Mouse (Mus musculus): ENCODE results near the gene Resp18. TPM values are rescaled to one million over a fixed set of nuclear protein-coding genes. Genes with fewer than 3 reads are reported as not detected.
A peak's percentile ranks its signal among the peaks of the same experiment; 100 is the strongest.
"Not testable (repeated sequence)": the region's sequence is repeated elsewhere in the genome, so short reads cannot be mapped to it uniquely, and the experiment has no call there.

Resp18 gene
- total RNA-seq, 2 experiments from 2014 or later, result 104 to 114 TPM

DNA sequence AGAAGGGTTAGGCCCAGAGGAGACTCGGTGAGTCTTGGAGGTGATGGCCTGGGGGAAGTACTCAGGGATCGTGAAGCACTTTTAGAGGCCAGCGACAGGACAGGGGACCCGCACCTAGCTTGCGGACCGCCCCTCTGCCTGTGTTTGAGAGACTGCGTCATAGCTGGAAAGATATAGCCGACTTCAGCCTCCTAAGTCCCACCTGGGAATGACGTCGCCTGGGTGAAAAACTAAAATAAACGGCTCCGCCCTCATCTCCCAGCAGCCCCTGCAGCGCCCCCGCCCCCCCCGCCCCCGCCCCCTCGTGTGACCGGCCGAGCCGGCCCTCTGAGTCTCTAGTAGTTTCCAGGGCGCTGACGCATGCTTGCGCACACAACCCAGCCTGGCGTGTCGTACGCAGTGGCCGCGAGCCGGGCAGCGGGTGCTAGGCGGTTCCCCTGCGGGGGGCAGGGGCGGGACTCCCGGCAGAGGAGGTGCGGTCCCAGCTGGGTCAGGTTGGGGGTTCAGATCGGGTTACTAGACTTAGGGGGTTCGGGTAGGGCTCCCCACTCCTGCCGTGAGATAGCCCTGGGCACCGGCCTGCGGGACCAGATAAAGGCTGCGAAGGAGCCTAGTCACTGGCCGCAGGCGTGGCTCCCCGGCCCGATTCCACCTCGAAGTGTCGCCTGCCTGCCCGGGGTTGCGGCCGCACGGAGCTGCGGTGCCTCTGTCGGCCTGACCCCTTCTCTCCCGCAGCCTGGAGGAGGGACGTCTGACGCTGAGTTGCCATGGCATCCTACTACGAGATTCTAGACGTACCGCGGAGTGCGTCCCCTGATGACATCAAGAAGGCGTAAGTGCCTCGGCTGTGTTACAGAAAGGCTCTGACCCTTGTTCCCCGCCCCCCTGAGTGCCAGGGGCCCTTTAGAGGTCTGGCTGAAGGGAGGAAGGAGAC lies 41.8 kb downstream of the Resp18 start, which contains the start of gene Dnajb2:
TSS of gene Dnajb2 (plus strand) at position 290 of the 934 bp plus-strand sequence.
- peak; percentile 74 to 86 for DNase-seq (ENCODE audit: low spot score in 2 of 2)

- peak in 1 of 2 experiments; percentile 86 for DNase-seq (ENCODE audit: low spot score in 2 of 2)
Measured at GRCm38 (mm10) chr1:75234606-75235005, 43.6 kb downstream of the Resp18 start.

DNA sequence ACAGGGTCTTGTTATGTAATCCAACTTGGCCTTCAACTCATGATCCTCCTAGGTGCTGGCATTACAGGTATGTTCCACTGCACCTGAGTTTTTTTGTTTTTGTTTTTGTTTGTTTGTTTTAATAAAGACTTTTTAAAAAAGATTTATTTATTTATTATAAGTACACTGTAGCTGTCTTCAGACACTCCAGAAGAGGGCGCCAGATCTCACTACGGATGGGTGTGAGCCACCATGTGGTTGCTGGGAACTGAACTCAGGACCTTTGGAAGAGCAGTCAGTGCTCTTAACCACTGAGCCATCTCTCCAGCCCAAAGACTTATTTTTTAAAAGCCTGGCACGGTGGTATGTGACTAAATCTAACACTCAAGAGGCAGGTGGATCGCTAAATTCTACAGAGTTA lies 45.7 kb downstream of the Resp18 start:
- not testable (repeated sequence) for DNase-seq (ENCODE audit: low spot score in 2 of 2)

DNA sequence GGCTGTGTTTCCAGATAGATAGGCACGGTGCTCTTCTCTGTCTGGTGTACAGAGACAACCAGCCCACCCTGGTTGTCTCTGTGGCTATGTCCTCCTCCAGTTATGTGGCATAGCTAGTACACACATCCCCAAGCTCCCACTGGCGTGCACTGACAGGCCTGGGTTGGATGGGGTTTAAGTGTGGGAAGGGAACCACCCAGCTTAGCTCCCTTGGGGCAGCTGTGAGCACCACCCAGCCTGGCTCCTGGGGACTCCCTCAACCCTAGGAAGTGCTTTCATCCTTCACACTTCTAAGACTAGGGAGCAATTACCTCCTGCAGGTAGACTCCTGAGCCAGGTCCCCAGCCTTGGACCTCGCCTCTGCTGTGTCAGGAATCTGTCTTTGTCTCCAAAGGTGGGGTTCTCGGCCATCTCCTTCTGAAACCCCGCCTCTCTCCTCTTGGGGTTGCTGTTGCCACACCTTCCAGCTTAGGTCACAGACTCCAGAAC lies 46.5 kb downstream of the Resp18 start, which contains the start of gene A630095N17Rik:
TSS of gene A630095N17Rik (minus strand) at position 439 of the 489 bp plus-strand sequence.
- DNase-seq (ENCODE audit: low spot score in 2 of 2), result no peak

DNA sequence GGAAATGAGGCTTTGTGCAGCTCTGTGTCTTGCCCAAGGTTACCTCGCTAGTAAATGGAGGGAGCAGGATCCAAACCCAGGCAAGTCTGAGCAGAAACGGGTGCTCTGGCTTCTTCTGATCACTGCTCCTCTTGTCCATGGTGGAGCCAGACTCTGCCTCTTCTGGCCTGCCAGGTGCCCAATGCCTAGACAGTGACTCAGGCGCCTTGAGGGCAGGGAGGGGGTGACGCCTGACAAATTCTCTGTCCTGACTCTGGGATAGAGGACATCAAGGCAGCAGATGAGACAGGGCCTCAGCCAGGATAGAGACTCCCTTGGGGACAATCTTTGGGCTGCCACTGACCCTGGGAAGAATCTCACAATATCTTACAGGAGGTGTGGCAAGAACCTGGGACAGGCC lies 47.0 kb downstream of the Resp18 start:
- no peak for DNase-seq (ENCODE audit: low spot score in 2 of 2)

GRCm38 (mm10) chr1:75230335-75230994 lies 47.8 kb downstream of the Resp18 start:
- no peak for DNase-seq (ENCODE audit: low spot score in 2 of 2)

DNA sequence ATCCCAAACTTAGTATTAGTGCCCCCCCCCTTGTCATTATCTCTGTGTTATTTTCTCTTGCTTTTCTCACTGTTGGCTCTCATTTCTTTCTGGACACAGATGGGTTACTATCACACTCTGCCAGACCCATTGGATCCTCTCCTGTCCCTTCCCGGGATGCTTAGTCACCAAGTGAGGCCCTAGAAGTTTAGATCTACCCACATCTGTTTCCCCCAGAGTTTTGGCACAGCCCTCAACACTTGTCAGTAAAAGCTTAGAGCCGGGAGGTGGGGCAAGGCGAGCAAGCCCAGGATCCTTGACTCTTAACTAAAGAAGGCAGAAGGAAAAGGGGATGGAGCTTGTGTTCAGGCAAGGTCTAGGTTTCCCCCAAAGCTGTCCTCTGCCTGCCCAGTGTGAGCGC lies 49.1 kb downstream of the Resp18 start:
- DNase-seq (ENCODE audit: low spot score in 2 of 2), result no peak

DNA sequence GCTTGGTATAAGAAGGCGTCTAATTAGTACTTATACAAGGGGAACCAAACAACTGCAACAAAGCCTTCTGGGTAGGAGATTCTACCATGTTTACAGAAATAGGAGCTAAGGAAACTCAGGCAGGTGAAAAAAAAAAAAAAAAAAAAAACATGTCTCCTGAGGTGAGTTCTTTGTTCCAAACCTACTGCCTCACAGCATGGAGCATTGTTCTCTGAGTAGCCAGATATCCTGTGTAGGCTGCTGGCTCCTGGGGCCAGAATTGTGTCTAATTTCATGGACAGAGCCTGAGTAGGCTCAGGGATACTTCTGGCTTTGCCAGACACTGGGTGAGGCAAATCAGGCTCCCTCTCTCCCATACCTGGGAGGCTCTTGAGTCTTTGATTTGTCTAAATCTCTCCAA lies 50.6 kb downstream of the Resp18 start:
- DNase-seq (ENCODE audit: low spot score in 2 of 2), result no peak

GRCm38 (mm10) chr1:75226138-75226537 lies 52.1 kb downstream of the Resp18 start:
- no peak for DNase-seq (ENCODE audit: low spot score in 2 of 2)

GRCm38 (mm10) chr1:75225473-75225872 lies 52.7 kb downstream of the Resp18 start:
- no peak for DNase-seq (ENCODE audit: low spot score in 2 of 2)

DNA sequence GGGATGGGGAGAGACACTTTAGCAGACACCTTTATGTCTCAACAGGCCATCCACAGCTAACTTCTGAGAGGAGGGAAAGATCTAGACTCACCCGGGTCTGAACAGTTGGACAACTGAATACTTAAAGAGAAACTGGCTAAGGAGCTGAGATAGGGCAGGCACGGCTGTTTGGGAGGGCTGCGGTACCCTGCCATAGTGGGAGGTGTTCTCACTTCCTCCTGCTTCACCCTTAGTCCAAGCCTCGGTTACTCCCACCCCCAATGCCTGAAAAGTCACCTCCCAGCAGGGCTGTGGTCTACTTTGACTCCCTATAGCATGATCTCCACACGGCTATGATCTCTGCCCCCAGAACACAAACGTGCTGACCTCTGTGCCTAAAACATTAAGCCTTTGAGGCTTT lies 54.7 kb downstream of the Resp18 start:
- DNase-seq (ENCODE audit: low spot score in 2 of 2), result no peak

- no peak for DNase-seq (ENCODE audit: low spot score in 2 of 2)
Measured at GRCm38 (mm10) chr1:75222926-75223325, 55.3 kb downstream of the Resp18 start.

Other genes with a start within 250 kb of the Resp18 start
- gene Nhej1, start 153.2 kb downstream of the Resp18 start, total RNA-seq (2021), result 1 to 10 TPM; 1.7 to 2.6 TPM
- under 1 TPM; 0.15 to 0.47 TPM for gene Slc23a3, start 144.5 kb downstream of the Resp18 start, total RNA-seq (2021)
- gene Cnppd1, start 135.7 kb downstream of the Resp18 start, total RNA-seq (2021), result 10 to 100 TPM; 29.3 to 31.7 TPM
- gene Retreg2, start 135.6 kb downstream of the Resp18 start, total RNA-seq (2021), result 100 to 1,000 TPM; 183 to 185 TPM
- 10 to 100 TPM; 35.1 to 38.9 TPM for gene Zfand2b, start 109.8 kb downstream of the Resp18 start, total RNA-seq (2021)
- gene Abcb6, start 98.0 kb downstream of the Resp18 start, total RNA-seq (2021), result 10 to 100 TPM; 26.8 to 30.3 TPM
- 10 to 100 TPM; 26.1 to 26.8 TPM for gene Ankzf1, start 86.3 kb downstream of the Resp18 start, total RNA-seq (2021)
- gene Atg9a, start 86.2 kb downstream of the Resp18 start, total RNA-seq (2021), result 100 to 1,000 TPM; 108 to 115 TPM
- 10 to 100 TPM; 12.0 to 13.4 TPM for gene Glb1l, start 67.6 kb downstream of the Resp18 start, total RNA-seq (2021)
- 10 to 100 TPM; 77.3 to 86.6 TPM for gene Stk16, start 67.6 kb downstream of the Resp18 start, total RNA-seq (2021)
- gene Tuba4a, start 58.5 kb downstream of the Resp18 start, total RNA-seq (2021), result 100 to 1,000 TPM; 524 to 572 TPM
- not detected for gene A630095N17Rik, start 46.3 kb downstream of the Resp18 start, total RNA-seq (2021)
- 100 to 1,000 TPM in 1 of 2 experiments, 10 to 100 TPM in 1; 93.4 to 100 TPM for gene Dnajb2, start 42.0 kb downstream of the Resp18 start, total RNA-seq (2021)
- 100 to 1,000 TPM; 399 to 401 TPM for gene Ptprn, start 13.9 kb downstream of the Resp18 start, total RNA-seq (2021)
- gene Dnpep, start 39.6 kb upstream of the Resp18 start, total RNA-seq (2021), result 10 to 100 TPM; 49.2 to 50.0 TPM
- under 1 TPM; 0.48 to 0.69 TPM for gene Des, start 81.9 kb upstream of the Resp18 start, total RNA-seq (2021)
- 100 to 1,000 TPM; 168 to 178 TPM for gene Speg, start 96.9 kb upstream of the Resp18 start, total RNA-seq (2021)
- gene Gmppa, start 157.5 kb upstream of the Resp18 start, total RNA-seq (2021), result 10 to 100 TPM; 66.4 to 69.1 TPM
- 1 to 10 TPM; 7.3 to 8.1 TPM for gene Asic4, start 172.0 kb upstream of the Resp18 start, total RNA-seq (2021)
- gene Chpf, start 200.9 kb upstream of the Resp18 start, total RNA-seq (2021), result 10 to 100 TPM; 90.3 to 91.5 TPM
- gene Tmem198, start 201.1 kb upstream of the Resp18 start, total RNA-seq (2021), result 10 to 100 TPM; 68.6 to 70.6 TPM
- 10 to 100 TPM; 18.3 to 19.2 TPM for gene Obsl1, start 228.0 kb upstream of the Resp18 start, total RNA-seq (2021)
- gene Inha, start 228.7 kb upstream of the Resp18 start, total RNA-seq (2021), result 10 to 100 TPM; 13.1 to 14.5 TPM
- 10 to 100 TPM; 22.8 to 24.2 TPM for gene Stk11ip, start 243.1 kb upstream of the Resp18 start, total RNA-seq (2021)